Mouse (Mus musculus) CH12.LX (cell line): Measurements from ENCODE around the gene Nsun7. TPM values are rescaled to one million over a fixed set of nuclear protein-coding genes. Genes with fewer than 3 reads are reported as not detected.

Experiments
- DNase-seq: peaks from one replicate; pipeline ENCODE4 v3.0.0-alpha.2; 2013; ENCODE audit errors: extremely low read depth
- H3K27ac ChIP-seq: 2 replicates; pipeline ENCODE4 v1.5.1; 2012; ENCODE audit warnings: low read depth, mild to moderate bottlenecking, control low read depth, moderate library complexity; ENCODE audit not compliant: insufficient read depth
- H3K27me3 ChIP-seq: replicated peaks from 2 replicates; pipeline ENCODE3; 2012; ENCODE audit warnings: inconsistent platforms
- H3K36me3 ChIP-seq, 2 experiments: replicated peaks in 1 of 2; 2 replicates each; pipeline versions ENCODE3 to v1.6.1; 2012; ENCODE audit warnings: inconsistent platforms in 1 of 2, low read length in 1 of 2, mild to moderate bottlenecking in 1 of 2, mixed read lengths in 1 of 2, moderate library complexity in 1 of 2; ENCODE audit not compliant: control insufficient read depth in 1 of 2, insufficient read depth in 1 of 2
- H3K4me1 ChIP-seq, 2 experiments: 2 replicates each; pipeline ENCODE4 v1.6.1; 2012; ENCODE audit warnings: inconsistent platforms in 1 of 2, moderate library complexity in 1 of 2; ENCODE audit not compliant: insufficient read depth in 2 of 2, control insufficient read depth in 1 of 2
- H3K4me2 ChIP-seq: 2 replicates; pipeline ENCODE4 v1.6.1; 2012; ENCODE audit warnings: low read depth, mild to moderate bottlenecking, control low read depth; ENCODE audit not compliant: poor library complexity, insufficient read depth, severe bottlenecking
- H3K4me3 ChIP-seq, 3 experiments: fragments of 150-350 bp in 1 of 3; sonication (generic) in 1 of 3; replicated peaks in 1 of 3; 2 replicates each; pipeline versions ENCODE3 to v1.5.1; 2011 to 2012; ENCODE audit warnings: low read depth in 2 of 3, low read length in 2 of 3, mild to moderate bottlenecking in 2 of 3, moderate library complexity in 2 of 3, control low read depth in 1 of 3, improper control_type of control experiment in 1 of 3, inconsistent platforms in 1 of 3, mixed read lengths in 1 of 3; ENCODE audit not compliant: poor library complexity in 1 of 3
- H3K79me2 ChIP-seq: replicated peaks from 2 replicates; pipeline ENCODE4 v1.6.1; 2012; ENCODE audit warnings: mild to moderate bottlenecking, moderate library complexity; ENCODE audit not compliant: control insufficient read depth, poor library complexity, insufficient read depth, severe bottlenecking; ENCODE audit errors: extremely low read depth
- H3K9ac ChIP-seq: 2 replicates; pipeline ENCODE4 v1.6.1; 2012; ENCODE audit warnings: low read depth, mild to moderate bottlenecking, control low read depth, moderate library complexity; ENCODE audit not compliant: insufficient read depth
- H3K9me3 ChIP-seq: replicated peaks from 2 replicates; pipeline ENCODE3; 2012; ENCODE audit warnings: low read length, inconsistent platforms, mixed read lengths
- CTCF ChIP-seq, 2 experiments: IDR thresholded peaks in 1 of 2; conservative IDR thresholded peaks in 1 of 2; 2 replicates each; pipeline ENCODE4 v1.5.1; 2011 to 2012; ENCODE audit warnings: low read depth in 2 of 2, low read length in 2 of 2, improper control_type of control experiment in 1 of 2, inconsistent platforms in 1 of 2, mild to moderate bottlenecking in 1 of 2, moderate library complexity in 1 of 2
- ELF1 ChIP-seq: IDR thresholded peaks from 2 replicates; pipeline ENCODE4 v1.6.1; 2014; ENCODE audit warnings: low read depth, mild to moderate bottlenecking, inconsistent platforms, low read length, improper control_type of control experiment
- ETS1 ChIP-seq: conservative IDR thresholded peaks from 2 replicates; pipeline ENCODE4 v1.6.1; 2012; ENCODE audit warnings: low read depth, mild to moderate bottlenecking, inconsistent platforms, low read length, improper control_type of control experiment, moderate library complexity
- HCFC1 ChIP-seq: IDR thresholded peaks from 2 replicates; pipeline ENCODE4 v1.6.1; 2012; ENCODE audit warnings: low read depth, mild to moderate bottlenecking, inconsistent platforms, low read length, improper control_type of control experiment
- IRF4 ChIP-seq: IDR thresholded peaks from 2 replicates; pipeline ENCODE4 v1.6.1; 2014; ENCODE audit warnings: low read depth, mild to moderate bottlenecking, inconsistent platforms, low read length, improper control_type of control experiment
- MAZ ChIP-seq: IDR thresholded peaks from 2 replicates; pipeline ENCODE4 v1.6.1; 2012; ENCODE audit warnings: low read depth, mild to moderate bottlenecking, inconsistent platforms, low read length, improper control_type of control experiment, moderate library complexity
- MXI1 ChIP-seq: IDR thresholded peaks from 2 replicates; pipeline ENCODE4 v1.6.1; 2011; ENCODE audit warnings: mild to moderate bottlenecking, low read depth, low read length, improper control_type of control experiment
- MYC ChIP-seq: IDR thresholded peaks from 2 replicates; pipeline ENCODE4 v1.6.1; 2011; ENCODE audit warnings: low read depth, mild to moderate bottlenecking, improper control_type of control experiment, low read length
- NELFE ChIP-seq: IDR thresholded peaks from 2 replicates; pipeline ENCODE4 v1.6.1; 2011; ENCODE audit warnings: low read depth, low read length, improper control_type of control experiment
- NRF1 ChIP-seq: IDR thresholded peaks from 2 replicates; pipeline ENCODE4 v1.6.1; 2014; ENCODE audit warnings: low read depth, mild to moderate bottlenecking, inconsistent platforms, low read length, improper control_type of control experiment, moderate library complexity
- RAD21 ChIP-seq: IDR thresholded peaks from 2 replicates; pipeline ENCODE4 v1.6.1; 2011; ENCODE audit warnings: low read depth, mild to moderate bottlenecking, low read length, improper control_type of control experiment, moderate library complexity
- SIN3A ChIP-seq: IDR thresholded peaks from 2 replicates; pipeline ENCODE4 v1.6.1; 2012; ENCODE audit warnings: low read length, improper control_type of control experiment, inconsistent platforms
- SMC3 ChIP-seq: IDR thresholded peaks from 2 replicates; pipeline ENCODE4 v1.6.1; 2011; ENCODE audit warnings: low read depth, low read length, improper control_type of control experiment
- TCF12 ChIP-seq: IDR thresholded peaks from 2 replicates; pipeline ENCODE4 v1.6.1; 2014; ENCODE audit warnings: low read depth, mild to moderate bottlenecking, inconsistent platforms, low read length, improper control_type of control experiment
- UBTF ChIP-seq: IDR thresholded peaks from 2 replicates; pipeline ENCODE4 v1.6.1; 2012; ENCODE audit warnings: low read depth, mild to moderate bottlenecking, inconsistent platforms, low read length, improper control_type of control experiment, moderate library complexity
- USF1 ChIP-seq: IDR thresholded peaks from 2 replicates; pipeline ENCODE4 v1.6.1; 2014; ENCODE audit warnings: low read depth, mild to moderate bottlenecking, inconsistent platforms, low read length, improper control_type of control experiment
- ZKSCAN1 ChIP-seq: IDR thresholded peaks from 2 replicates; pipeline ENCODE4 v1.6.1; 2012; ENCODE audit warnings: low read depth, inconsistent platforms, low read length, improper control_type of control experiment, borderline replicate concordance
- ZMIZ1 ChIP-seq: IDR thresholded peaks from 2 replicates; pipeline ENCODE4 v1.6.1; 2012; ENCODE audit warnings: low read depth, mild to moderate bottlenecking, inconsistent platforms, low read length, improper control_type of control experiment
- dilution Hi-C: fragments of 300-500 bp; cut with MboI; formaldehyde crosslinking; loops from 2 replicates; pipeline ENCODE4 v1.14.3; 2020; ENCODE audit warnings: low sequenced_read_pairs; ENCODE audit not compliant: extremely low pct_unique_long_range_greater_than_20kb, extremely low pct_ligation_motif_present
- in situ Hi-C: fragments of 300-500 bp; cut with MboI; formaldehyde crosslinking; loops from 3 replicates; pipeline ENCODE4 v1.14.3; 2019; ENCODE audit warnings: low sequenced_read_pairs, low pct_ligation_motif_present, low pct_unique_long_range_greater_than_20kb, mixed read lengths
- polyA plus RNA-seq: library from polyadenylated mRNA; unstranded; fragments of >175 nt; gene quantifications from 2 replicates; pipeline ENCODE4 v1.2.1, GENCODE M21; 2012; ENCODE audit warnings: low read depth; ENCODE audit not compliant: insufficient read length
- total RNA-seq, 2 experiments: library from RNA; depleted of rRNA; stranded (reverse); fragments of 300-350 nt in 1 of 2; fragments of >200 nt in 1 of 2; gene quantifications; 2 replicates each; pipeline ENCODE4 v1.2.3; 2012 to 2014

Nsun7 gene
- total and polyA plus RNA-seq, 3 experiments = 0.13 TPM; not detected in 2

DNA sequence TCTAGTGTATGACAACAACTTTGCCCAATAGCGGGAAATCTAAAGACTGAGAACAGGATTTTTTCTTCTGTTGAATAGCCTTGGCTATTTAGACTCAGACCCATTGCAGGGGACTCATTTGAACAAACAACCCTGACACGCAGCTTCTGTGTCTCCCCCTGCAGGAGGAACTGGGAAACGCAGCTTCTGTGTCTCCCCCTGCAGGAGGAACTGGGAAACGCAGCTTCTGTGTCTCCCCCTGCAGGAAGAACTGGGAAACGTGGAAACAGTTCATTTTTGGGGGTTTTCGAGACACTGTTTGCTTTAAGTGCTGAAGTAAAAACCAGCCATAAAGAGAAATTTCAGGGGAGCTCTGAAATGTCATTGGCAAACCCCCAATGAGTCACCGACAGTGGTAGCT lies 66.7 kb downstream of the Nsun7 start:
- Histone ChIP-seq H3K4me3 (no peak overlapping the region), H3K4me2 (no peak overlapping the region), H3K4me1 (0 out of 4 replicates have a peak, but pooled peaks cover 0 to 4% of the 10 kb centered on the region in 2 experiments)
- dilution Hi-C loops = no loop called here
- TF ChIP-seq TCF12 (no peak), SMC3 (peak; percentile 80), ELF1 (no peak), NELFE (peak; percentile 92; the same call in 1 of the 2 replicates), RAD21 (peak; percentile 39), CTCF (conservative IDR thresholded peaks at IDR 0.05 in 1 of 2, IDR thresholded peaks at IDR 0.05 in 1 of 2; ENCODE audit: low read depth in 2 of 2, low read length in 2 of 2) (peak; percentile 92 to 100), SIN3A (no peak), ZMIZ1 (no peak), USF1 (no peak), HCFC1 (no peak), ZKSCAN1 (no peak)
- TF ChIP-seq, all 38 proteins: peak for 4
- Histone ChIP-seq H3K79me2 (no peaks in the 10 kb centered on the region), H3K9ac (no peak overlapping the region), H3K27ac (no peak overlapping the region), H3K27me3 (no peaks in the 10 kb centered on the region), H3K9me3 (no peaks in the 10 kb centered on the region), H3K36me3 (no peaks in the 10 kb centered on the region)
- no peak for DNase-seq
- in situ Hi-C loops = no loop called here

DNA sequence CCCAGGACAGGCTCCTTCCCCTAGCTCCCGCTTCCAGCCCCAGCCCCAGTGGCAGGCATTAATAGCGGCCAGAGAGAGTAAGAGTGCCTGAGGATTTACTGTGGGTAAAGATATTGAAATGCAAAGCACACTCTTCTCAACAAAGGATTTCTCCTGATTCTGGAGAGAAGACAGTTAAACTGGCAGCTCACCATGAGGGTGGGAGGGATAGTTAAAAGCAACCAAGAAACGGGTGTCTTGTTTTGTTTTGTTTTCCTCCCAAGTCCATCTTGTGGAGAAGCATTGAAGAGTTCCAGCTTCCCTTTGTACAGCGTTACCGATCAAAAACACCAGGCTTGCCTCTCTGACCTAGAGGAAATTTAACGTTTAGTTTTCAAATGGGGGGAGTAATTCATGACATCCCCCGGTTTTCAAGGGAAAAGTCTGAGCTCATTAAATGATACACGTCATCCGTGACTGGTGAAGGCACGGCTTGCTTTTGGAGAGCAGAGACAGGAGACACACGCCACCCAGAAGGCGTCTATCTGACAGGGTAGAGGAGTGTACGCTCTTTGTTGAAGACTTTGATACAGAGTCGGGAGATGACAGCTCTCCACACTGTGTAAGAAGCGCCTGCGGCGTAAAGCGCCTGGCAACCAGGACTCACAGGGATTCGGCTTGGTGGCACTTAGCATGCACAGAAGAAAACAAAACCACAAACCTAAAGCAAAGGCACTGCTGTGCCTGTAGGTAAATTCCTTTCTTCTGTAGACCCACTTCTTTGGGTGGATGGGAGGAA lies 68.4 kb downstream of the Nsun7 start:
- no peaks in the 10 kb centered on the region for H3K27me3 ChIP-seq
- DNase-seq = no peak
- TF ChIP-seq MYC (no peak), MXI1 (no peak), NRF1 (no peak), MAZ (no peak), UBTF (no peak), ELF1 (no peak), SIN3A (no peak), ETS1 (no peak), IRF4 (no peak)
- H3K9me3 ChIP-seq = no peaks in the 10 kb centered on the region
- in situ Hi-C loops = no loop called here
- no peak overlapping the region for H3K27ac ChIP-seq
- H3K4me2 ChIP-seq = no peak overlapping the region
- no peak overlapping the region for H3K9ac ChIP-seq
- no peak overlapping the region for H3K4me3 ChIP-seq
- H3K79me2 ChIP-seq = no peaks in the 10 kb centered on the region
- no peaks in the 10 kb centered on the region for H3K36me3 ChIP-seq
- H3K4me1 ChIP-seq = 0 out of 4 replicates have a peak, but pooled peaks cover 0 to 4% of the 10 kb centered on the region in 2 experiments
- dilution Hi-C loops = no loop called here
